Comparison of ENCODE assay signal across 19 mouse cellular contexts in genomic region chr9:21566538-21566937, GRCm38 (mm10).
"Had no signal": no experiment of that assay in that cellular context is flagged by ENCODE, and none has a peak within 500 bp of the region (broad histone marks: within the 10 kb centered on the region; RNA-seq: fewer than 3 reads in every experiment).

No protein-coding gene starts in this region.

- H3K4me1 ChIP-seq: limb, embryonic 12.5 days; limb, embryonic 15.5 days had no signal

- H3K9ac ChIP-seq: limb, embryonic 12.5 days; limb, embryonic 15.5 days; lung, embryonic 15.5 days; neural tube, embryonic 13.5 days; stomach, embryonic 15.5 days had no signal

- H3K27ac ChIP-seq: kidney, postnatal 0 days; limb, embryonic 12.5 days; limb, embryonic 15.5 days; lung, embryonic 15.5 days; neural tube, embryonic 13.5 days; stomach, embryonic 15.5 days had no signal

- ATAC-seq: intestine, postnatal 0 days had no signal

- H3K27me3 ChIP-seq: limb, embryonic 12.5 days; limb, embryonic 15.5 days; lung, embryonic 15.5 days; neural tube, embryonic 13.5 days; stomach, embryonic 15.5 days had no signal

- H3K4me3 ChIP-seq: limb, embryonic 12.5 days; limb, embryonic 15.5 days; lung, embryonic 15.5 days; myocyte; neural tube, embryonic 13.5 days; stomach, embryonic 15.5 days had no signal

- H3K4me2 ChIP-seq: limb, embryonic 12.5 days; limb, embryonic 15.5 days; lung, embryonic 15.5 days; midbrain, embryonic 11.5 days; neural tube, embryonic 13.5 days; stomach, embryonic 15.5 days had no signal

- H3K9me3 ChIP-seq: limb, embryonic 12.5 days; limb, embryonic 15.5 days; lung, embryonic 15.5 days; neural tube, embryonic 13.5 days; stomach, embryonic 15.5 days had no signal

- DNase-seq: kidney, adult 2 months; left cerebral cortex, postnatal 4 days; lung, adult 18-20 months; lung, postnatal 10 days; lung, postnatal 36 days; midbrain, embryonic 14.5 days; retina, postnatal 1 day; right cerebral cortex, postnatal 25 days; spleen, adult 18-20 months; thymus, postnatal 25 days had no signal
